Mouse (Mus musculus) hematopoietic stem cell, adult 5-6 weeks (primary cell): ENCODE measurements around the gene Ackr4. TPM values are rescaled to one million over a fixed set of nuclear protein-coding genes. Genes with fewer than 3 reads are reported as not detected.
A peak's percentile ranks its signal among the peaks of the same experiment; 100 is the strongest.

Experiments used
- ATAC-seq, 2 experiments: fragments of 125-278 bp in 1 of 2; replicated peaks in 1 of 2; 2 replicates each; pipeline ENCODE4 v1.8.0; 2016 to 2017; ENCODE audit warnings: inconsistent platforms in 2 of 2, mild to moderate bottlenecking in 2 of 2, moderate number of reproducible peaks in 2 of 2, low read depth in 1 of 2, moderate TSS enrichment in 1 of 2; ENCODE audit not compliant: low FRiP score in 2 of 2, poor library complexity in 2 of 2, severe bottlenecking in 2 of 2, insufficient read depth in 1 of 2, low TSS enrichment in 1 of 2
- total RNA-seq: library from RNA; stranded (forward); fragments of 172-1452, 232-1000 nt; gene quantifications from 2 replicates; pipeline ENCODE4 v1.2.3, GENCODE M21; 2017

Ackr4 gene
- total RNA-seq, 1 experiment from 2014 or later = not detected

DNA sequence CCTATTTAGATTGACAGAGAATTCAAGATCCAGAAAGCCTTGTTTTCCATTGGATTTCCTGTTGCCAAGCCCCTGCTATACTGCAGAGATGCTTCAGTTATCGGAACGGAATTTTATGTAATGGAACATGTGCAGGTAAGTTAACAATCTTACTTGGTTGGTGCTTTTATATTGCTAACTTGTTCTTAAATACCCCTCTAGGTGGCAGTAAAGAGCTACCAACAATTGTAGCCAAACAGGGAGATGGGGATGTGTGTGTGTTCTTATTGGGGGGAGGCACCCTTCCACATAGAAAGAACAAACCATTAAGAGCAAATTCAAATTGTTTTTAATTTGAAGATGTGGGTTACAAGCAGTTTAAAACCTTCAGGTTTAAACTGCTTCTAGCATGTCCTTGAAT lies 50.9 kb downstream of the Ackr4 start:
- 0 out of 4 replicates have a peak, but pooled peaks have one; percentile 37 to 53 for ATAC-seq

DNA sequence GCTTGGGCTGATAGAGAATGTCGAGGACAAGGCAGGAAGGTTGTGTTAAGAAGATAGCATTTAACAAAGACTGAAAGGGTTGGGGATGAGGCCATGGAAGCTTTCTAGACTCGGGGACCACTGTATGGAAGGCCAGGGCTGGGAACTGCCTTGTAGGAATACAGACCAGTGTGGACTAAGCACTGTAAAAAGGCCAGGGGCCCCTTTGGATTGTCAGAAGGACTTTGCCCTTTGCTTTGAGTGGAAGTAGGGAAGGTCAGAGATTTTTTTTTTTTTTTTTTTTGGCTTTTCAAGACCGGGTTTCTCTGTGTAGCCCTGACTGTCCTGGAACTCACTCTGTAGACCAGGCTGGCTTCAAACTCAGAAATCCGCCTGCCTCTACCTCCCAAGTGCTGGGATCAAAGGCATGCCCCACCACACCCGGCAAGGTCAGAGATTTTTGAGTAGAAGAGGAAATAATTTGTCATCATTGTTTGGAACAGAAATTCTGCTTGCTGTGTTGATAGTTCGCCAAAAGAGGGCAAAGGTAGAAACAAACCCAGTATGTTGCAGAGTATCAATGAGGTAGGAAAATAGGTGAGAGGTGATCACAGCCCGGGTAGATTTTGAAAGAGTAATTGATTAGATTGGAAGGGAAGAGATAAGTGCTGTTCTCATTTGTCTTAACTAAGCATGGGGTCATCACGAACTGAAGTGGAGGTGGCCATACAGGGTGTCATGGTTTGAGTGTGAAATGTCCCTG lies 55.7 kb downstream of the Ackr4 start:
- ATAC-seq = no peak

DNA sequence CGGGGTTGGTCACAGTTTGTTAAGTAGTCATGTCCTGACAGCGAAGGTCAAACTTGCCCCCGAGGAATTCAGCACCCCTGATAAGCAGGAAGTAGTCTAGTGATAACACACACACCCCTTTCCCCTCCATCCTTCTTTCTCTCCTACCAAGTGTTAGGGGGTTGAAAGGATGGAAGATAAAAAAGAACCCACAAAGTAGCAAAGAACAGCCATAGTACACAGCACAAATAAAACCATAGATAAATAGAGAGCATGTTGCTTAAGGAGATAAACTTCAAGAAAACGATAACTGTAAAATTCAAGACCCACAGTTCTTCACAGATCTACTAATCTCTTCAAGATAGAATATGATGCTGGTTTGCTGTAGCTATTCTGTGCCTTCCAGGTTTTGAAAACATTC lies 56.5 kb downstream of the Ackr4 start:
- no peak for ATAC-seq

DNA sequence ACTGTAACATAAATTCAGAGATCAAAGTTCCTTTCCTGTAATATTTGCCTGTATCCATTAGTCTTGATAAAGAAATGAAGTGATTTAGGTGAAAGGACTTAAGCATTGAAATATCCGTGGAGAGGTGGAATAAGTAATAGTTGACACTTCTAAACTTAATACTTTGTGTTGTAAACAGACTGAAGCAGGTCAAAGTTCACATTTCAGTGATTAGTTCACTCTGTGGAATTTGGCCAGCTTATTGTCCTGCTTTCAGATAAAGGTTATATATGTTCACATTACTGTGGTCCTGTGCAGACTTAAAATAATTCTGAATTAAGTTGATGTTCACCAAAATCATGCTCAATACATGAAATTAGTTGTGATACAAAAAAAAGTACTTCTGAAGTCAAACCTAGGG lies 62.2 kb downstream of the Ackr4 start:
- no peak for ATAC-seq

DNA sequence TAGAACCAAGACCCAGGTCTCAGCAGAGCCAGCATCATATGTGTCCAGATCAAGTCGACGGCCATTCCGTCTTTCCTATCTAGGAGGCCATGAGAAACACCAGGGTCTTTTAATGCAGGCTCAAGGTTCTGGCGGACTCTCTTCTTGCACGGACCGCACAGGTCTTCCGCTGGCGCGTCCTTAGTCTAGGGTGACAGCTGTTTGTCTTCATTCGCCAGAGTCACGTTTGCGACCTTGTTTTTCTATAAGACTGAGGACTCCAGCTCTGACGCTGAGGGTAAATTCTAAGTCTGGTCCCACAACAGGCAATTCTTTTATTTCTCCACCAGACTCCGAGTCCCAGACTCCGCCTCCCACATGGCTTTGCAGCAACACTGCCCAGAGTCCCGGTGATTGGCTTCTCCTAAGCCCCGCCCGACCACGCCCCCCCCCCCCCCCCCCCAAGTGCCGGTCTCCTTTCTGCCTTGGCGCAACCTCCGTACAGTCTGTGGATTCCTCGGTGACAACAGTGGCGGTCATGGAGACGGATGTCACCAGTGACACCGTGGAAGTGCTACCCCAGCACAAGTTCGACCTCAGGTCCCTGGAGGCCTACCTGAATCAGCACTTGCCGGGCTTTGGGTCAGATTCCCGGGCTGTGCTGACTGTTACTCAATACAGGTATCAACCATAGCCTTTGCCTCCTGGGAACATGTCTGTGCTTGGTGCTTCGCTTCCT lies 63.3 kb downstream of the Ackr4 start, which contains the start of gene Acad11:
Gene Acad11 (plus strand): TSS at position 134 of the 718 bp plus-strand sequence.
- ATAC-seq = peak; percentile 87 to 92

DNA sequence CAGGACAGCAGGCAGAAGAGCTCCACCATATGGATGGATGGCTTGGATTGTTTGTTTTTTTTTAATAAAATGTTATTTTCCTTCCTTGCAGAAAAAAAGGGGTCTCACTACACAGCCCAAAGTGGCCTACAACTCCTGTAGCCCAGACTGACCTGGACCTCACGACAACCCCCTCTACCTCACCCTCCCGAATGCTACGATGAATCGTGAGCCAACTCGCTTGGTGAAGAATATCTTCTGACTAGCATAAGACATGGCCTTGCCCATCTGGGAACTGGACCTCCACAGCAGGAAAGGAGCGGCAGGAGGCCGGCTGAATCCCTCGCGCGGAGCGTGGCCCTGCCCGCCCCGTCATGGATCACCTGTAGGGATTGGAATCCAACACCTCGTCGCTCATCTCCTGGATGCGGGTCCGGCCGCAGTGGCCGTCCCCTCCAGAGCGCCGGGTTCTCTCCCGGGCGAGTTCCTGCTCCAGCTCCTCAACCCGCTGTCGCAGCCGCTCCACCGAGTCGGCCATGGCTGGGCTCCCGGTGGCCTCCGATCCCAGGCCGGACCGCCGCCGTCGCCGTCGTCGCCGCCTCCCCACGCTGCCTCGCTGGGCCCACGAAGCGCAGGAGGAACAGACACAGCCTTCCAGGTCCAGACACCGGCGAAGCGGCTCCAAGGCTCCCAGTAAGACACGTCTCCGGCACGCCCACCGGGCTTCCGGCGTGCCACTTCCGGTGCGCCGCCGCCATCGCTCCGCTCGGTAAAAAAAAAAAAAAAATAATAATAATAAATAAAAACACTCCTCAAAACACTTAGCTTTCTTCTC lies 64.1 kb downstream of the Ackr4 start, which contains the start of gene Uba5:
Gene Uba5 (minus strand): TSS at position 705 of the 814 bp plus-strand sequence.
- peak; percentile 80 to 83 for ATAC-seq

DNA sequence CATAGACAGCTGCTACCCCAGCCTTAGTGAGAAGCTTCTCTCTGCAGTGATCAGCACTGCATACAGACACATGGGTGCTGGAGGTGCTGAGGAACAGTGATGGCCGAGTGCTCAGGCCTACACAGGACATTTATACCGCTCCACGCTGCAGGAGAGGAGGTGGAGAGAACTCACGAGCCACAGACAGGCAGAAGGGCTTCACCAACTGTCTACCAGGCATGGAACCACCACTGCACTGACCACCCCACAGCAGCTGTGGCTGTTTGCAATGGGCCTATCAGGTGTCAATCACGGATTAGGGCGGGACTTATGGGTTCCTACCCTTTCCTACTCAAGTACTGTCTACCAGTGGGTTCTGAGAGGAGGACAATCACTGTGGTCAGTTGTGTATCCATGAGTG lies 75.7 kb downstream of the Ackr4 start:
- ATAC-seq = no peak

DNA sequence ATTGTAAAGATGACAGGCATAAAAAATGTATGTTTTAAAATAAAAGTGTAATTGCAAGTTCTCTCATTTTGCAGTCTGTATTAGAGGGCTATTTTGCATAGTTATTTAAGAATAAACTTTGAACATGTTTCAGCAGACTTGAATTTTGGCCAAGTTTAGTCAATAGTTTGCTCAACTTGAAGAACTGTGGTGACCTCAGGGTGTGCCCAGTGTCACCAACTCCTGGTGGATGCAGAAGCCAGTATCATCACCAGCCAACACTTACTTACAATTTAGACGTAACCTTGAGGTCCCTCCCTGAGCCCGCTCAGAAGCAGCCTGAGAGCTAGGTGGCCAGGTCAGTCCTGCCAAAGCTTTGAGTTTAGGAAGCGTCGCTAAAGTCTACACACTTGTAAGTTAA lies 83.1 kb downstream of the Ackr4 start:
- no peak for ATAC-seq

DNA sequence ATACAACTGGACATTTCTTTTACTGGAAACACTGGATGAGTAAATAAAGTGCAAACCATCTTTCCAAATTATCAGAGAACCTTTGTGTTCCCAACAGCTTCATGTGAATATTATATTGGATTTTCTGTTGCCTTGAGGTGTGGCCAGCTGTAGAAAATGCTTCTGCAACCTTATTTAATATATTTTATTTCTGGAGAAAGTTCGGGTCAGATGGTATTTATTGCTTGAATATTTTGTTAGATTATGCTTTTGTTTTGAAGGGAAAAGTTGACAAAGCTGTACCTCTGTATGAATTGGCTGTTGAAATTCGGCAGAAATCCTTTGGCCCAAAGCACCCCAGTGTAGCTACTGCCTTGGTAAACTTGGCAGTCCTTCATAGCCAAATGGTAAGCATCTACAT lies 86.4 kb downstream of the Ackr4 start, which contains the start of gene Gm28305:
Gene Gm28305 (plus strand): TSS at position 301 of the 400 bp plus-strand sequence.
- ATAC-seq = no peak

DNA sequence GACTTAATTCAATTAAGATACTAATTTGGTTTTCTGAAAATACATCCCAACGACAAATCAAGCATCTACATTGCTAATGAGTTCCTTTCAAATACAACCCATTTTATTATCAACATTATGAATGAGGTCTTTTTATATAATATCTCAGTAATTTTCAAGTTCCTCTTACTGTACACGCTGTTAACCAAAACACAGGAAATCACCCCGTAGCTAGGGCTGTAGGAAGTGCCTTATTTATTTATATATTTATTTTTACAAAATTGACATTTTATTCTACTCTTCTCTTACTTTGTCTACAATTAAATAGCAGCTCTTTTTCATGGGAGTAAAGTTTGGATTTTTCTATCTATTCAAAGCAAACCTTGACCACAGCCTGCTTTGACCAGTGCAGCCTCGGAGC lies 87.0 kb downstream of the Ackr4 start:
- ATAC-seq = peak; percentile 46 to 72; a peak in 3 of 4 replicates

DNA sequence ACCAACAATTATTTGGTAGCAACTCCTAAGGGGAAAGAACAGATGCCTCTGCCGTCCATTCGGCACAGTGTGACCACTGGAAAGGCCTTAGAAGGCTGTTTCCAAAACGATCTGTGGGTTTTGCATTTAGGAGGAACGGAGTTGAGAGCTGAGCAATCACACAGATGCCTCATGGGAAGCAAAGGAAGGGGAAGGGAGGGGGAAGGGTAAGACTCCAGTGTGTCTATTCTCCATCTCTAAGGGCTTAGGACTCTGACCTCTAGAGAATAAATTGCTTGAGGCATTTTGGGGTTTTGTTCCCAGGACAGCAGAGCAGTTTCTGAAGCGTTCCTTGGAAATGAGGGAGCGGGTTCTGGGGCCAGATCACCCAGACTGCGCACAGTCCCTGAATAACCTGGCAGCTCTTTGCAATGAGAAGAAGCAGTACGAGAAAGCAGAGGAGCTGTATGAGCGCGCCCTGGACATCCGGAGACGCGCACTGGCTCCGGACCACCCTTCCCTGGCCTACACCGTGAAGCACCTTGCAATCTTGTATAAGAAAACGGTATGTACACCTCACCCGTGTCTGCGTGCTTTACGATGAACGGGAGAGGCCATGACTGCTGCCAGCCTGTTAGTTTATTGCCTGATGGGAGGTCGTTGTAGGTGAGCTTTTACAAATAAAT lies 87.6 kb downstream of the Ackr4 start:
- no peak for ATAC-seq

DNA sequence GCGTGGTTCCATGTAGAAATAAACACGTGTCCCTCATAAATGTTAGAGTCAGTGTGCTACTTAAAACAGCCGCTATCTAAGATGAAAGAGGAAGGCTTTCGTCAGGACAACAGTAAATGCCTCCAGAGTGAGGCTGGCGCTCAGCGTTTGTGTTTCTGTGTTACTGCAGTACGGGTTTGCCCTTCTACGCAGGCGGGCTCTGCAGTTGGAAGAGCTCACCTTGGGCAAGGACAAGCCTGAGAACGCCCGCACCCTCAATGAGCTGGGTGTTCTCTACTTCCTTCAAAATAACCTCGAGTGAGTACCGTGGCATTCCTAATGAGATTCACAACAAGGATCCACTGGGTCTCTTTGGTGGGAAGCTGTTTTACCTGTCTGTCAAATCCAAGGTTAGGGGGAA lies 88.5 kb downstream of the Ackr4 start:
- no peak for ATAC-seq

DNA sequence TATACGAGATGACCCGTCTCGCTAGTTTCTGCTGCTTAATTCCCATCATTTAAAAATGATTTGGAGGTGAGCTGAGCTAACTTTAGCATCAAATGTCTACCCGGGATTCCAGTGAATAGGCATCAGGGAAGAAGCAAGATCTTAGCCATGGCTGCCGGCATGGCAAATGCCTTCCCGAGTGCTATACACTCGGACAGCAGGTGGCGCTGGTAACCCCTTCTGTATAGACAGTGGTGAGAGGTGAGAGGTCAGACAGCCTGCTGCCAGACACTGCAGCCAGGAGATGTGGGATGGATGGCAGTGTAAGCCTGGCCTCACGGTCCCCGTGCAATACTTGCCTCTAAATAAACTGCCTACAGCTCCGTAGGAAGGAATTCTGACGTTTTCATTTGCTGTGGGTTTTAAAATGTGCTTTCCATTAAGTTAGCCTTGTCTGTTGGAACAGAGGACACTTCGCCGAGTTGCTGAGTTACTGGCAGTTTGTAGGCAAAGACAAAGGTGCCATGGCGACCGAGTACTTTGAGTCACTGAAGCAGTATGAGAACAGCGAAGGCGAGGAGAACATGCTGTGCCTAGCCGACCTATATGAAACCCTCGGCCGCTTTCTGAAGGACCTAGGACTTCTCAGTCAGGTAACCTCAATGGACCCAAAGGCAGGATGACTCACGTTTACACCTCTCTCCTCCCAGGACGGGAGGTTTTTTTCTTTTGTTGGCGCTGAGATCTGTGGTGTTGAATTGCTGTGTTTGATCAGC lies 91.3 kb downstream of the Ackr4 start:
- ATAC-seq = peak; percentile 90 to 95

DNA sequence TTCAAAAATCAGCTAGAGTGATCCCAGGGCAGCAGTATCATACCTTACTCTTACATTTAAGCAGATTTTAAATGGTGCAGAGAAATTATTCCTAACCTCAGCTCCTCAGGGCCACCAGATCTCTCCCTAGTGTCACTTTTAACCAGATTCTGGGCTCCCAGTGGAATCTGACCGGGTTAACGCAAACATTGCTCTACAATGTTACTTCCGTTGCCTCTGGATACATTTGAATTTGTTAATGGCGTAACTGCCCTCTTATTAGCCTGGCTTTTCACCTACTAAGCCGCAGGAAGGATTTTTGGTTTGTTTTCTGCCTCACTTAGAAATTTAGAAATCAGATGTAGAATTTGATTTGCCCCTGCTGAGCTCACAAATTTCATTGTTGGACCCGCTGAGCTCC lies 92.0 kb downstream of the Ackr4 start:
- no peak for ATAC-seq

DNA sequence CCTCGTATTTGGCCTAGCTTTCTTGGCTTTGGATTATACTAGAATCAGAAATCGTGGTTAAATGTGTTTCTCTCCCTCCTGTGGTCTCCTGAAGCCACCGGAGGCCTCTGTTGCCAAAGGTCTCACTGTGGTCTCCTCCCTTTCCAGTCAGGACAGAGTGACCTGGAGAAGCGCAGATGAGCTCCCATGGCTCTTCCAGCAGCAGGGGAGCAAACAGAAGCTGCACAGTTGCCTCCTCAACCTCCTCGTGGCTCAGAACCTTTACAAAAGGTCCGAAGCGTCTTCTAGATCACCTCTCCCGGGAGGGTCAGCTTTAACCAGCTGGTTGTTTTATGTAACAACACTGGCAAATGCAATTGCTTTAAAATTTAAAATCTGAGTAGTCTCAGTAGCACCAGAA lies 92.5 kb downstream of the Ackr4 start:
- no peak for ATAC-seq
